Mouse (Mus musculus) retina, postnatal 7 days (tissue): Measurements from ENCODE around the gene Sap30bp.
A peak's percentile ranks its signal among the peaks of the same experiment; 100 is the strongest.

Source experiments
- DNase-seq: peaks from one replicate; pipeline ENCODE4 v3.0.0-alpha.2; 2012; ENCODE audit warnings: low read depth, low spot score

Gene Sap30bp

DNA sequence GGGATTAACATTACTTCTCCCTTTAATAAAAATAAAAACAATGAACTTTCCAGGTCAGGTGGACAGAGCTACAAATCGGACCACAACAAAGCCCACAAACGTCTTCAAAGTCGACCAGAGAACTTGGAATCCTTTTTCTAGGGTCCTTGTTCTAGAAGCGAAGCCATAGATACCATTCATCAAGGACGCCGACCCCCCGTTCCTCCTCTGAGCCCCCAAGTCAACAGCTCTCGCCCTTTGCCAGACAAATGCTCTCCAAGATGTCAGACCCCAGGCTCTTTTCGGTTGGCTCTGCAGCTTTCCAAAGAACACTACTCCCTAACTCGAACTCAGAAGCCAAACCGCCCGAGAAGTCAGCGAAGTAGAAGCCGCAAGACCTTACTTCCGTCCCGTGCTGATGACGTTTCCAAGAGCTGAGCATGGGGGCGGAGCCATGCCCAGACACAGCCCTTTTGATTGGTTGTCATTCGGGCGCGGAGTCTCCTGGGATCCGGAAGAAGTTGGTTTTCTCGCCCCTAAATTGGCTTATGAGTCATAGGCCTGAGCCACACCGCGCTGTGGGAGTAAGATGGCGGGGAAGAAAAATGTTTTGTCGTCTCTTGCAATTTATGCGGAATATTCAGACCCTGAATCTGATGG, at the start of gene Sap30bp, which contains the start of gene Recql5:
TSS of gene Sap30bp (plus strand) at position 175 of the 639 bp plus-strand sequence.
TSS of gene Recql5 (minus strand) at position 370 of the 639 bp plus-strand sequence.
- peak; percentile 98 for DNase-seq

DNA sequence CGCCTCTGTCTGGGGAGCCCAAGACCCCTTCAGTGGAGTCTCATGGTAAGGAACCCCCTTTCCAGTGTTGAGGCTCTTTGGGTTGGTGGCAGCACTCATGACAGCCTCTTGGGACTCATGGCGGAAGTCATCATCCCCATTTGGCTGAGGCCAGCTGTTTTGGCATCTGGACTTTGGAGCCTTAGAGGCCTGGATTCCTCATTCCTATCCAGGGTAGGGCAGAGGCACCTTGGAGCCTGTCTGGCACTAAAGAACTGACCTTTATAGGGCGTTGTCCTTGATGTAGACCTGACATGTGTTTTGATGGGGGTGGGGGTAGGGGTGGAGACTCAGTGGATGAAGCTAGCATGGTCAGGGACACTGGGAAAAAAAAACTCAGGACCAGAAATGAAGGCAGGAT, 48.7 kb upstream of the Sap30bp start:
- DNase-seq: no peak

DNA sequence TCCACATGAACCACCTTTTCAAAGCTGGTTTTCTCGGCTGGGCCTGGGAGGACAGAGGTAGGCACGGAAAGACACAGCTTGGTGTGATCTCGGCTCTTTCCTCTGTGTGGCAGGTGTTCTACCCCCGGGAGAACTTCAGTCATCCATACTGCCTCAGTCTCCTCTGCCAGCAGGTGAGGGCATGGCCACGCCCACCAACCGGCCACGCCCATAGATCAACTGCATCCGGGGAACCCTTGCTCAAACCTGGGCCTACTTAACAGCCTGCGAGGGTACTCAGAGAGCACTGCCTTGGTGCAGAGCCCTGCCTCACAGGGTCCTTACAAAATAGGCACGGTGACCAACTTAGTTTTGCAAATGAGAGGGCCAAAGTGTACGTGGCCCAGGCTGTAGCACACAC, 47.8 kb upstream of the Sap30bp start:
- DNase-seq: no peak

DNA sequence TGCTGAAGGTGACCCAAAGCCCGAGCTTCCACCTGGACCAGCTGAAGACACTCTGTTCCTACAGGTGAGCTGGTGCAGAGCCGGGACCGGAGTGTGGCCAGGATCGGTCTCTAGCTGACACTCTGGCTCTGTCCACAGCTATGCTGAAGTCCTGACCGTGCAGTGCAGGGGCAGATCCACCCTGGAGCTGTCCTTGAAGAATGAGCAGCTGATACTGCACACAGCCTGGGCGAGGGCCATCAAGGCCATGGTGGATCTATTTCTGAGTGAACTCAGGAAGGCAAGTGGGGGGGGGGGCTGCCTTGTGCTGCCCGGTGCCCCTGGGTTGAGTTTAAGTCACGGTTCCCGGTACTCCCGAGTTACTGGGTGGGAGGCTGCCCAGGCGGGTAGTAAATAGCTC, 46.6 kb upstream of the Sap30bp start:
- DNase-seq: no peak

DNA sequence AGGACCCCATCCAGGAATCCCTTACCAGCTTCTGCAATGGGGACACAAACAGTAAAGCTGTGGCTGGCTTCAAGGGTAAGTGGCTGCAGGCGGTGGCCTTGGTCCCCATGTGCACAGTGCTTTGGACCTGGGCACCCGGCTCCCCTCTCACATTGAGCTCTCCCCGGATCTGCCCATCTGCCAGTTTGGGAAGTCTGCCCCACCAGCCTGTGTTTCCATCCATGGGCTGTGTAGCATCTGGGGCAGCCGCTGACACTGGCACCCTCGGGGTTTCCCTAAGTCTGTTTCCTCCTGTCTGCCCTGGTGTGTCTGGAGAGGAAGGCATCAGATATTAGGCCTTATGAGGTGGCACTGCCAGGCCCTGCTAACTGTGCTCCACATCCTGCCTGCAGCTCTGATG, 45.1 kb upstream of the Sap30bp start:
- DNase-seq: no peak

DNA sequence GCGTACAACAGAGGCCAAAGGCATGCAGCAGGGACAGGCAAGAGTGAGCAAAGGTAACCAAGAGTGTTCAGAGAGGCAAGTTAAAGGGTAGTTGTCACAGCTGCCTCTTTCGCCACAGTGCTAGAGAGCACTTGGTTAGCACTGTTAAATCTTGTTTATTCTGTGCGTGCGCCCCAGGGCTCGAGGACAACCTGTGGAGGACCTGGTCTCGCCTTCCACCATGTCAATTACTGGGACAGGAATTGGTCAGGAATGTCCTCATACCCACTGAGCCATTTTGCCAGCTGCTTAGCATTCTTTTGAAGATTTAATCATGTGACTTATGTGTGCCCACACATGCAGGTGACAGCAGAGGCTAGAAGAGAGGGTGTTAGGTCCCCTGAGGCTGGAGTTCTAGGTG, 43.9 kb upstream of the Sap30bp start:
- DNase-seq: no peak

DNA sequence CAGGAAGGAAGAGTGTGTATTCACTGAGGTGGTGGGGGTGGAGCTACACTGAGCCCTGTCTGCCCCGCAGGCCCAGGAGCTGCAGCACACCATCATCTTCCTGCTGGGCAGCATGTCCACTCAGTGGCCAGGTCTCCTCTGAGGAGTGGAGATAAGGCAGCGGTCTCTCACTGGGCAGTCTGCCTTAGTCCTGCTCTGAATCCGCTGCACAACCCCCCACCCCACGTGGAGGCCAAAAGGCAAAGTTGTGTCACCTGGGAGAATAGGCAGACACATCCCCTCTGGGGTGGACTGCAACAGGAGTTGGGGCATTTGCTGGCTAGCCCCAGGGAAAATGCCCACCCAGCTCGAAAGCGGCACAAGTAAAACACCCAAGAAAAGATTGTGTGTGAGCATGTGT, 40.9 kb upstream of the Sap30bp start:
- DNase-seq: no peak

DNA sequence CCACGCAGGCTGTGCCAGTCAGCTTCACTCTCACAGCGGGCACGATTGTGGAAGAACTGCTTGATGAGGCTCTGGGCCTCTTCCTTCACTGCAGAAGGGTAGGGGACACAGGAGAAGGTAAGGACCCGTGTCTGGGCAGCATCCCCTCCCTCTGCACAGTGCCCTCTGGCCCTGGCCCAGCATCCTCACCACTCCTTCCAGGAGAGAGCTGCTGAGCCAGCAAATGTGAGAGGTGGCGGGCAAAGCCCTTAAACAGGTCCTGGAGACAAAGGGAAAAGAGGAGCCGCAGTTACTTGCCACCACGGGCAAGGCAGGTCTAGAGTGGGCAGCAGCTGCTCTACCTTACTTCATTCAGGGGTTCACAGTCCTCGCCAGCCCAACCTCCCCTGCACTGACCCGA, 40.0 kb upstream of the Sap30bp start:
- no peak for DNase-seq

DNA sequence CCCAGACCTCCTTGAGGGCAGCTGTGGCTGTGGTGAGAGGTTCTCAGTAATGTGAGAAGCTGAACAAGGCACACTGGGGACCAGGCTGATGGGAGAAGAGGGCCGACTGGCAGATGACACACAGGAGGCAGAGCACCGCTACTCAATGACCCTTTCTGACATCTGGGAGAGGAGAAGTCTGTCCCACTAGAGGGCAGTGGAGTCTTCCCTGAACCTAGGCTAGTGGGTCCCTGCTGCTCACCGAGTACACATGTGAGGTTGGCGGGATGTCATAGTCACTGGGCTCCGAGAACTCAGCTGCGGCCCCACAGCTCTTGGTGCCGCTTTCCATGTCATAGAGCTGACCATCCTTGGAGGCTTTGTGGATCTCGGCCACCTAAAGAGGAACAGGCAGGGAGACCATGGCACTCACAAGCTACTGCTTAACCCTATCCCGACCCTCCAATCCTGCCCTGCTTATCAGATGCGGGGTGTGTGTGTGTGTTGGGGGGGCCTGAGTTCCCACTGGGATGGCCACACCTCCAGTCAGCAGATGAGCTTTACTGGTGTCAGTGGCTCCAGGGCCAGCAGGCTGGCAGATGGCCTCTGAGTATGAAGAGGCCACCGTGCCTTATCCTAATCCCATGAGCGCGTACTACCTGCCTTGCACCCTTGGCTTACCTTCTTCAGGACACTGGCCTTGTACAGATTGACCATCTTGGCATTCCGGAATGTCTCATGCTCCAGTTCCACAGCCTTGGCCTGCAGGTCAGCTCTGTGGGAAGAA, 38.1 kb upstream of the Sap30bp start:
- DNase-seq: peak; percentile 55

DNA sequence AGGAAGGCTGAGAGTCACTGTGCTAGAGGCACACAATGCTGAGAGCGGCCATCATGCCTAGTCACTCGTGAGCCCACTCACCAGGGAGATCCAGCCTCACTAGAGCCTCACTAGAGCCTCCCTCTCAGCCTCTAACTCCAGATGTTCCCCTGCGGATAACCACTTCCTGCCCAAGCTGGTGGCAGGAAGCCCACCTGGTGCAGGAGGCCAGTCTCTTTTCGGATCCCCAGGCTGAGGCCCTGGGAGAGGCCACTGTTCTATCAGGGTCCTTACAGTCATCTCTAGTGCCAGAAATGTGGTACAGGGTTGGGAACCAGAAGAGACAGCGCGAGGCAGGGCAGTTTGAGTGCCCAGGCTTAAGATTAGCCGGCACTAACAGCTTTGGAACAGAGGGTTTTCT, 34.6 kb upstream of the Sap30bp start:
- DNase-seq: no peak

DNA sequence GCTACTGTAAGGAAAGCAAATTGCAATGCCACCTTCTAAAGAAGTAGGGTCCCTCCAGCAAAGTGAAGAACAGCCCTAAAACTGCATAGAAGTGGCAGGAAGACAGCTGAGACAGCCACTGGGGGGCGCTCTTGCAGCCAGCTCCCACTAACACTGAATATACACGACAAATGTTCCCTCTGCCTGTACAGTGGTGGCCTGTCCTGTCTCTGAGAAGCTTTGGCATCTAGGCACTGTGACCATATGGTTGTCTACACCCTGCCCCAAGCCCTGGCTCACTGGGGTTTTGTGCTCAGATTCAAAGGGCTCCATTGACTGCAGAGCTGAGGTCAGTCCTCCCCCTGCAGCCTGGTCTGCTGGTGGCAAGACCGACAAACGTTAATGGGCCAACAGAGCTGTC, 34.2 kb upstream of the Sap30bp start:
- DNase-seq: no peak

DNA sequence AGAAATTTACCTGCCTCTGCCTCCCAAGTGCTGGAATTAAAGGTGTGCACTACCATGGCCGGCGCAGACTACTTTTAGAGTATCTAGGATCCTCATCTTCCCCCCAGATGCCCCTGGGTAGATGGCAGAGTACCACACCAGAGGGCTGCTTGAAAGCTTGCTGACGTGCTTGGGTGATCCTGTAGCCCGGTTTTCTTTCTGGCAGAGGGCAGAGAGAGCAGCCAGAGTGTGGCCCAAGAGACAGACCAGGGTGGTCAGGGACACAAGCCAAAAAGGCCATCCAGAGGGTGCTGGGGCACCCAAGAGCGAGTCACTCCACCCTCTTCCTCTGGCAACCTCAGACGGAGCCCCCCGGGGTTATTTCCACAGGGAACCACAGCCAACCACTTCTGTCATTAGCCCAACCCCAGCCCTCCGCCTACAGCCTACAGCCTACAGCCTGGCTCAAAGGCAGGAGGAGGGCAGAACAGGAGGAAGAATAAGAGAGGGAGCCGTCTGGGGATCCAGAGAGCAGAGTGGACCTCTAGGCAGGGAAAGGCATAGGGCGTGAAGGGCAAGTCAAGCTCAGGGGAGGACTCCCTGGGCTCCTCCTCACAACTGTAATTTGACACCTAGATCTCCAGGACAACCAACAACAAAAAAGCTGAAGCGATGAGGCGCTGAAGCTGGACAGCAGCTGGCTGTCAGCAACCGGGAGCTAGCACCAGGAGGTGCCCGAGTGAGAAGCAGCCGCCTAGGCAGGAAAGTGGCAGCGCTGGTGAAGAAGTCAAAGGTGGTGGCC, 33.4 kb upstream of the Sap30bp start, which contains the start of gene Smim5:
TSS of gene Smim5 (plus strand) at position 481 of the 781 bp plus-strand sequence.
- DNase-seq: no peak

DNA sequence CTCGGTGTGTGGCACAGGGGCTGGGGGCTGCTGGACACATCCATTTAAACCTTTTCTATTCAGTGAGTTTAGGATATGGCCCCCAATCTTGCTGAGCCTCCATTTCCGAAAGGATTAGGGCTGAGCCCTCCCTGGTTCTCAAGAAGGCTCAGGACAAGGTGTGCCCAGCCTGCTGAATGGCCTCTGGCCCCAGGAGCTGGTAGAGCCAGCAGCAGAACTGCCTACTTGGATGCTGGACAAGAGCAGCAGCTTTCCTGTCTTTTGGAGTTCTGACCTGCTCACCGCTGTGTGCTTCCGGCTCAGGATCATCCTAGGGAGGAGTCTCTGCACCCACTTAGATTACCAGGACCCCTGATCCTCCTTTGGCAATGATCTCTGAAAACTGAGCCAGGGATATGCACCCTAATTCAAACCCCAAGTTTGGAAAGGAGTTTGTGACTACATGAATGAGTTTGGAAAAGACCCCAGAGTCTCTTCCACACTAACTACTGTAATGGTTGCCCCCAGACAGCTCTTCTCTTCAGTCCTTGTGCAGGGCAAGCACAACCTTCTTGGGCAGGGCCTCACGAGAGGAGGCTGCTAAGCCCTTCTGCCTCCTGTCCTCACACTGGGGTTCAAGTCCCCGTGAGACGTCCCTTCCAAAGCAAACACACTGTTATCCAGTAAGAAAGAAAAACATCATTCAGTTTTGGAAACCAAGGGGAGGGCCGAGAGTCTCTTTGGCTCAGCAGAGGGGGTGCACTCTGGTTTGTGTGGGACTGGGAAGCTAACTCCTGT, 32.3 kb upstream of the Sap30bp start:
- no peak for DNase-seq

DNA sequence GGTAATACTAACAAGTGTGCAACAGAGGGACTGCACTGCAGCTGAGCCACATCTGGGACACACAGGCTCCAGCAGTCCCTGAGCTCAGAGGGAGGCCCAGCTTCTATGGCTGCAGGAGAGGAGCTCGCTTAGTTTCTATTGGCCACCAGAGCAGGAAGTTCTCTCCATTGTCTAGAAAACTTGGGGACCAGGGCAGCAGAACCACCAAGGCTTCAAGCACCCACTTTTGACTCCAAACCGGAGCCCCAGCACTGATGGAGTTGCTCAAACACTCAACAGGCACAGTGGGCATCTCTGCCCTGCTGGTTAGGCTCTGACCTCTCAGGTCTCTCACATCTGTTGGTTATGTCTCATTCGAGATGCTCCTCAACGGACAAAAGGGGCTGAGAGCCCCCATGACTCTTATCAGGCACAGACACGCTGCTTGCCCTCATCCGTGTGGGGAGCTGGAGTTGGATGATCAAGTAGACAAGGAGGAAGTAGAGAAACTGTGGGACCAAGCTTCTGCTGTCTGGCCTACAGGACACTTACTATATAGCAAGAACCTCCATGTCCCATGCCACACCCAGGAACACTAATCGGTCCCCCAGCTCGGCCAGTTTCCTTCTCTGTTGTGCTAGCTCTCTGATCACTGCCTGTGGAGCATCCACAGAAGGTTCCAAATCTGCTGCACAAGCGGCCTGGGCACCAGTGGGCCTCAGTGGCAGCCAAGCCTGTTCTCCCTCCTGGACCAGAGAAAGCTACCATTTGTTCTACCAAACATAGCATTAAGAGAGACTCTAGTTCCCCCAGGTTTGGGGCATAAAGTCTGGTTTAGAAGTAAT, 31.5 kb upstream of the Sap30bp start:
- no peak for DNase-seq

DNA sequence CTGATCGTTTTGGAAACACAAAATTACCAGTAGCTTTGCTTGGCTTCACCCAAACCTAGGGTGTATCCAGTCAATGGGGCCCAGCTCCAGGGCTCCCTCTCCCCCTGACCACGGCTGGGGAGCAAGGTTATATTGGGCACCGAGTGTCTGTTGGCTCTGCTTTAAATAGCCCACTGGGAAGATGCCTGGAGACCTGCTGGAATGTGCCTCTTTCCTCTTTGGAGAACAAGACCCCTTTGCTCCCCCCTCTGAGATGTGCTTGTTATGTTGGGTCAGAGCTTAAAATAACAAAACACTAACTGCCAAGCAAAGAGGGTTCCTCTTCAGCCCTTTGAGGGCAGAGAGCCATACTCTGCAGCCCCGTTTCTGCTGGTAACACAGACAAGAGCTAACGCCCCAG, 30.9 kb upstream of the Sap30bp start:
- DNase-seq: no peak

DNA sequence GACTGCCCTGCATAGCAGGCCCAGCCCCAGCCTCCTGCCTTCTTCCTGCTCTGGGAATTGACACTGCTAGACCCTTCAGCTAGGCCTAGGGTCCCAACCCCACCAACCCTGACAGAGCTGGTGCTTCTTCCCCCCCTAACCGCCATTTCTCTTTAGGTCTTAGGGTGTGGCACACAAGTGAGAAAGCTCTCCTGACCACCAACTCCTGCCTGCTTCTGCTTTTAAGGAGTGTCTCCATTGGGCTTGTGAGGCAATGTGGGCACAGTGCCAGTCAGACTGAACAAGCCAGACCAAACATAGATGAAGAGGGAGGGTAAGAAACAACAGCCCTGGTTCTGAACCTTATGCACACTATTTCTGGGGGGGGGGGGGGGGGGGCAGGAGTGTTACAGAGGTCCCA, 30.3 kb upstream of the Sap30bp start:
- no peak for DNase-seq

DNA sequence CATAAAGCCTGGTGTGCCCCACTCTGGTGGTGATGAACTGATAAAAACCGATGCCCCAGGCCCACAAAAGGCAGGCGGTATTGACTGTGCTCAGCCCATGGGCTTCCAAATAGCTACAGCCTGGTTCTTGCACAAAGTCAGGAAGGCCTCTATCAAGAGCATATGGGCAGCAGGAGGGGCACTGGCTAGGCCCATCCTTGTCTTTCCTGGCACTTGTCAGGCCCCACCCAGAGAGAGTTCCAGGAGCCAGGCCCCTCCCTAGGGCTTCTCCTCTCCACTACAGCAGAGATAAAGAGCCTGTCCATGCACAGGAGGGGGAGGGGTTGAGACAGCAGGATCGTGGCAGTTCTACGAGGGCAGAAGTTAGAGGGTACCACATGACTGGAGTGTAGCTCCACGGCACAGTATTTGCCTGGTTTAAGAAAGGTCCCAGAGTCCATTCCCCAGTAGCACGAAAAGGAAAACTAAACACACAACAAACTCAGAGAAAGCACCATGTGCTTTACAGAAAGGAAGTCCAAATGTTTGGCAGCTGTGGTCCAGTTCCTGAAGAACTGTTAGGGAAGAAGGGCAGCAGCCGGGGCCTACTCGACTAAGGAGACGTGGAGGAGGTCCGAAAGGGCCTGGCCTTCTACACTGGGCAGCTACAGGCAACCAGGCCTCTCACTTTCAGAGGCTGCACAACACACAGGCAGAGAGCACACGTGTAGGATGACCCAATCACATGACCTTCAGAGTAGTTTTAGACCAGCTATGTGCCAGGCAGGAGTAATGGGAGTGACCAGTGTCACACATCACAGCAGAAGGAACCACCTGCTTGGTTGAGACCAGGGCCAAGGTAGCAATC, 29.5 kb upstream of the Sap30bp start:
- no peak for DNase-seq

DNA sequence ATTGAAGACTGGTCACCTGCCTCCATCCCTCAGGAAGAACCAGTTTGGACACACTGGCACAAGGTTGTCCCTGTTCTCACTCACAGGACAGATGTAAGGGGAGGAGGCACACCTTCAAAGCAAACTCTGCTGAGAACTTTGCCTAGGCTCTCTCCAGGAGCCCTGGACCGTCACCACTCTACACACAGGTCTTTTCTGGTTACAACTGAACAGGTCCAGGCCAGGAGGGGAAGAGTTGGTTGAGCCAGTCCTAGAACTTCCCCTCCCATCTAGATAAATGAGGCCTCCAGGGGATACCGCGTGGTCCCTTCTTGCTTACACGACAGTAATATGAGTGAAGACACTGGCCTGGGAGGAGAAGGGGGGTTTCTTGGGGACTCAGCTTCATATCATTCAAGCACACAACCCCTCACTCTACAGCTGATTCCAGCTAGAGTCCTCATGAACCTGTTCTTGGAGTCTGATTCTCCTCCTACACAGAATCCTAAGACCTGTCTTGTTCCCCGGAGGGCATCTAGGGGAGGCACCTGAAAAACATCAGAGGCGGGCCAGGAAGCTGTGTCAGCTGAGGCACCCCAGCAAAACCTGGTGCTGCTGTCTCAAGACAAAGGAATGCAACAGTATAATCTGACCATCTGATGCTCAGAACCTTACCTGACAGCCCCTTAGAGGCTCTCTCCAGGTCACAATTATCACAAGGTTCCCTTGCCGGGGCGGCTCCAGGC, 28.7 kb upstream of the Sap30bp start:
- DNase-seq: no peak
